Mouse (Mus musculus) G1E (cell line): ENCODE results near the gene Paqr5.

ENCODE experiments used
- CTCF ChIP-seq: IDR thresholded peaks from 2 replicates; pipeline ENCODE4 v1.5.1; 2012; ENCODE audit warnings: low read depth, low read length, inconsistent platforms, mixed read lengths
- POLR2AphosphoS5 ChIP-seq: IDR thresholded peaks from 2 replicates; pipeline ENCODE4 v1.6.1; 2012; ENCODE audit warnings: low read depth, low read length, inconsistent platforms; ENCODE audit not compliant: insufficient replicate concordance

GRCm38 (mm10) chr9:61971045-61971444 lies 55.6 kb downstream of the Paqr5 start:
- no peak for TF ChIP-seq POLR2AphosphoS5
- no peak for TF ChIP-seq CTCF
